Mouse (Mus musculus): ENCODE results near the gene Srgap3.

DNA sequence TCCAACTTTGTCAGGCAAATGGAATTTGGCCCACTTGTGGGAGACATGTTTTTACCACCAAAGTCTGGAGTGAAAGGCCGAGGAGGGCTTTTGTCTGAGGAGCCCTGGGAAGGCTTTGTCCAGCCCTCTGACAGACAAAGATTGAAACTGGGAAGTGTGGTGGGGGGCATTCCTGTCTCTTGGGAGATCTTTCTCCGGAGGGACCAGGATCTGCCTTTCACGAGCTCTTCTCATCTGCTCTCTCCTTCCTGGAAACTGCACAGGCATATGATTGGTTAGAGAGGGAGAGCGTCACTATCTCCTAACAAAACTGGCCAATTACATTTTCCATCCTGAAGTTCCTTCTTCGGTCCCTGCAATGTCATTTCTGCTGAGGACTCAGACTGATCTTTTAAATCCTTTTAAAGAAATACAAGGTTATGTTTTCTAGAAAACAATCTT is 17.0 kb downstream of the Srgap3 start:
- TF ChIP-seq GATA1 (IDR thresholded peaks at IDR 0.05; ENCODE audit: low read length) (no peak), TAL1 (IDR thresholded peaks at IDR 0.05; ENCODE audit: low read length) (no peak)

All from erythroblast, embryonic 14.5 days (primary cell).